Mouse (Mus musculus) mouse trophoblast stem cell (cell line): ENCODE data around the gene Gm20388.
"Not testable (repeated sequence)": the region's sequence is repeated elsewhere in the genome, so short reads cannot be mapped to it uniquely, and the experiment has no call there.

ENCODE experiments used
- in situ Hi-C, 2 experiments: fragments of 300-500 bp; cut with MseI, MboI; formaldehyde crosslinking; loops; 2 replicates in 1 of 2; 3 replicates in 1 of 2; pipeline ENCODE4 v1.15.1; 2025

Gene Gm20388

DNA sequence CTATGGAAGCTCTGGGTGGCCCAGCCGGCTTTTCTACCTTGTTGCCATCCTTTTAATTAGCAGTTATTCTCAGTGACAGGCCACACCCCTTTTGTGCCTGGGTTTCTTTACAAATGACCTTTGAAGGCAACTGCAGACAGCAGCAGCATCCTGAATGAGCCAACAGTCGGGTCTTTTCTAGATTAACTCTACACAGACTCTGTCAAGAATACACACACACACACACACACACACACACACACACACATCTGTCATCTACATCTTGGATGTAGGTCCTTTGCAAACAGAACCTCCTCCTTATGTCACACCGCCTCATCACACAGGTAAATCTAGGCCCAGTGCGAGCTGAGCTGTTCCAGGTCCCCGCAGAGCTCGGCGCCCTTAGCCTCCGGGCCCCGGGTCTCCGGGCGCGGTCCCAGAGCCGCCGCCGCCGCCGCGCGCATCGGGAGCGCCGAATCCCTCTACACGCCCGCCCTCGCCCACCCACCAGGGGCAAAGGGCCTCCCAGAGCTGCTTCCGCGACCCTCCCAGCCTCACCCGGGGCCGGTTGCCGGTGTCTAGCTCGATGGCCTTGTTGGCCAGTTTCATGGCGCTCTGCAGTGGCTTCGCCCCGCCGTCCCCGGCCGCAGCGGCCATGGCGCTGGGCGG is 3342.9 kb downstream of the Gm20388 start:
- in situ Hi-C loops, result no loop called here

- in situ Hi-C loops, result no loop called here
These were observed 3343.7 kb downstream of the Gm20388 start, which contains the start of the genes Zfp276 and Vps9d1 for GRCm38 (mm10) chr8:123254099-123254885. Zfp276 (plus strand) TSS chr8:123254195. Vps9d1 (minus strand) TSS chr8:123254348.

DNA sequence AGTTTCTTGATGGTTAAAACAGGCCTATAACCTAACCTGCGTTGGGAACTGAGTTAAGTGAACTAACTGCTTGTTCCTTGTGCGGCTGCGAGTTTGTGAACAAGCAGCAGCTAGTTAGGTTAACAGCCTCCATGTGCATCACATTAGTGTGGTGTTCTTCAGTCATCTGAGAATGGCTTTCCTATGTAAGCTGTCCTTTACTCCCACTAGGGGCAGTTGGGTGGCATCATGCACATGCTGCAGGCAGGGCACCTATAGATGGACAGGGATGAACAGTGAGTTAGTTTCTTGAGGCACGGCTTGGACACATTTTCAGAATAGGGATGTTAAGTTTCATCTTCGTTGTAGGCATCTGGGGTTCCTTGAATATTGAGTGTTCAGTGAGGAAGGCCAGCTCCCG is 3344.5 kb downstream of the Gm20388 start:
- in situ Hi-C loops, result no loop called here

DNA sequence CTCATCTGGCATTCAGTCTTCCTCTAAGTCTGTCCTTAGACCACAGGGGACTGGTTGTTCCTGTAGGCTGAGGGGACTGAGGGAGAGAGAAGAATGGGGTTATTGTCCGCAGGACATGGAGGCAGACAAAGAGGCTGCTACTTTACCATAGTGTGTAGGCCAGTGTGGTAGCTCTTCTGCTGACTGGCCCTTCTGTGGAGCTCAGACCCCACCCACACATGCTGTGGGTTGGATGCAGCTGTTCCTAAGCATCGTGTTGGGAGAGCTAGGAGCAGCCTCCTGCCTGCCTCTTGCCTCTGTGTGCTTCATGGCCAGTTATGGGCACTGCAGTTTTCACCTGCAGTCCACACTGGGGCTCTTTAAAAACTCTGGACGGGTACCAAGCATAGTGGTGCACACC is 3346.5 kb downstream of the Gm20388 start:
- in situ Hi-C loops, result no loop called here

DNA sequence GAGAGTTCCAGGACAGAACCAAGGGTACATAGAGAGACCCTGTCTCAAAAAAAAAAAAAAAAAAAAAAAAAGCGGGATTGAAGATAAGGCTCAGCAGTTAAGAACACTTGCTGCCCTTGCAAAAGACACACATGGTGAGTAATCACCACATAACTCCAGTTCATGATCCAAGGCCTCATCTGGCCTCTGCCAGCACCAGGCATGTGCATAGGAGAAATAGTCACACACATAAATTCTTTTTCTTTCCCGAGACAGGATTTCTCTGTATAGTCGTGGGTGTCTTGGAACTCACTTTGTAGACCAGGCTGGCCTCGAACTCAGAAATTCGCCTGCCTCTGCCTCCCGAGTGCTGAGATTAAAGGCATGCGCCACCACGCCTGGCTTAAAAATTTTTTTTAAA is 3347.0 kb downstream of the Gm20388 start:
- in situ Hi-C loops, result not testable (repeated sequence)

- in situ Hi-C loops, result no loop called here
These were observed 3357.4 kb downstream of the Gm20388 start for GRCm38 (mm10) chr8:123267926-123268656.

GRCm38 (mm10) chr8:123271147-123271546 is 3360.5 kb downstream of the Gm20388 start:
- in situ Hi-C loops, result no loop called here

- in situ Hi-C loops, result no loop called here
These were observed 3361.3 kb downstream of the Gm20388 start for GRCm38 (mm10) chr8:123271901-123272300.

DNA sequence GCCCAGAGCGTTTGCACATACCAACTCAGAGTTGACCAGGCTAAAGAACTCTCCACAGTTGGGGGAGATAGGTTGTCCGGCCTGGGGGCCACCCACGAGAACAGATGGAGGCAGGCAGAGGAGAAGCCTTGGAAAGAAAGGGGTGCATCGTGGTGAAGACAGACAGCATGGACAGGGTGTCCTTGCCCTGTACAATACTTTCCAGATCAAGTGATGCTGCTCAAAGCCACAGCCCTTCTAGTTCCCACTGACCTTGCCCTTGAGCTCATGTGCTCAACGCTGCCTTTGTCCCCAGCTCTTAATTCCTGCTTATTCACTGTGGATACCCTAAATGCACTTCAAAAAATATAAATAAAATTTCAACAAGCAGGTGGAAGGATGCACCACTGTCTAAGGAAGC is 3363.8 kb downstream of the Gm20388 start:
- in situ Hi-C loops, result no loop called here

DNA sequence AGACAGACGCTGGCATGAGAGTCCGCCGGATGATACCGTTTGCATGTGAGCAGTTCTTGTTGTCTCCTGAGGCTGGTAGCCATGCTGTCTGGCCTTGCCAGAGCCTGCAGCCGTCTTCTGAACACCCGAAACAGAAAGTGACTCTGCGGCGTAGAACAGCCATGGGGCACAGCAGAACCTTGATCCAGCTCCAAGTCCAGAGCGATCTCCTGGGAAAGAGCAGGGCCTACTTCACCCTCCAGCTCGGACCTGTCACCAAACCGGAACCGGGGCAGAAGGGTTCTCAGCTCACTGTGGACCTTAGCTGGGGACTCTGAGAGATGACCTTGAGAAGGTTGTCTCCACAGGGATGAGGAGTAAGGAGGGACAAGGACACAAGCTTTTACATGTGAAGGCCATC is 3364.5 kb downstream of the Gm20388 start:
- in situ Hi-C loops, result no loop called here

DNA sequence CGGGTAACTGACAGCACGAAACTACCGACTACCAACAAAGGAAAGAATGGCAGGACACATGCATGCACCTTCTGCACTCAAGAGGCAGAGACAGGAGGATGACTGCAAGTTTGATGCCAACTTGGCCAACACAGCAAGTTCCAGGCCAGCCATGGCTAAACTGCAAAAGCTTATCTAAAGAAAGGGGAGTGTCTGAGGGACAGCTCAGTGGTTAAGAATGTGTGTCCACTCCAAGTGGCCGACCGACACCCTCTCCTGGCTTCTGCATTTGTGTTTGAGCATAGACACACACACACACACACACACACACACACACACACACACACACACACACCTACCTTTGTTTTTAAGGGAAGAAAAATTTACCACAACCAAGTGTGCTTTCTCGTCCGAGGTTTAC is 3367.8 kb downstream of the Gm20388 start:
- in situ Hi-C loops, result no loop called here

GRCm38 (mm10) chr8:123279828-123280227 is 3369.2 kb downstream of the Gm20388 start:
- in situ Hi-C loops, result no loop called here

GRCm38 (mm10) chr8:123280302-123281094 is 3369.9 kb downstream of the Gm20388 start:
- in situ Hi-C loops, result no loop called here

DNA sequence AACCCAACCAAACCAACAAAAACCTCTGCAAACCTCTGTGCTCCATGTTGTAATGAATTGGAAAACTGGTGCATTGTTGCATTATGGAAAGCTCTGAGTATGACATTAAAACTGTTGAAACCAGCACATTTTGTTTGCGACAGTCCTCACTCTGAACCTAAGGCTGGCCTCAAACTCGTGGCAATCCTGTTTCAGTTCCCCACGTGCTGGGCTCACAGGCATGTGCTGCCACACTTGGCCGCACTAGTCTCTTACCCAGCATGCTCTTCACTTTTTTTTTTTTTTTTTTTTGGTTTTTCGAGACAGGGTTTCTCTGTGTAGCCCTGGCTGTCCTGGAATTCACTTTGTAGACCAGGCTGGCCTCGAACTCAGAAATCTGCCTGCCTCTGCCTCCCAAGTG is 3372.4 kb downstream of the Gm20388 start:
- in situ Hi-C loops, result not testable (repeated sequence)

GRCm38 (mm10) chr8:123283991-123284390 is 3373.3 kb downstream of the Gm20388 start:
- in situ Hi-C loops, result no loop called here

DNA sequence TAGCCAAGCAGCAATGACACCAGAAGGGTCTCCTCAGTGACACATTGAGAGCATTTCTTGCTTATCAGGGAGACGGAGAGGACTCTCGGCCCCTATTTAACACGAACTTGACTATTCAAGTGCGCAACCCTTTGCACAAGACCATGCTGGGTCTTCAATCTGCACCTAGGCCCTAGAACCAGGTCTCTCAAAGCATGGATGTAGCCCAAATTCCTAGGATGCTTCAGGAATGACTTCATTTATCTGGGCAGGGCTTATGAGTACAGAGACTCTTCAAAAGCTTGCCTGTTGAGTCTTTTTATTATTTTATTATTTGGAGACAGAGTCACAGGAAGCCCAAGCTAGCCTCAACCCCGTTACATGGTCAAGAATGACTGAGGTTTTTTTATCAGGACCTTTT is 3373.9 kb downstream of the Gm20388 start:
- in situ Hi-C loops, result no loop called here

GRCm38 (mm10) chr8:123287362-123287761 is 3376.7 kb downstream of the Gm20388 start:
- in situ Hi-C loops, result no loop called here

DNA sequence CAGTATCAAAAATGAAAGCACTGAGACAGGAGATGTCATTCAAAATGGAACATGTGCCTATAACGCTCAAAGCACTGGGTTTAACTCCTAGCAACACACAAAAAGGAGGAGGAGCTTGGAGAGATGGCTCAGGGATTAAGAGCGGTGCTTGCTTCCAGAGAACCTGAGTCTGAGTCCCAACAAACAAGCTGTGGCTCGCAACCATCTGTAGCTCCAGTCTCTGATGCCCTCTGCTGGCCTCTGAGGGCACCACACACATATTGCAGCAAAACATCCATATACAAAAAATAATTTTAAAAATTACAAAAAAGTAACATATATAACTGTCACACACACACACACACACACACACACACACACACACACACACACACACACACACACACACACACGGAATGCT is 3379.5 kb downstream of the Gm20388 start:
- in situ Hi-C loops, result no loop called here

GRCm38 (mm10) chr8:123290679-123291078 is 3380.0 kb downstream of the Gm20388 start:
- in situ Hi-C loops, result no loop called here

DNA sequence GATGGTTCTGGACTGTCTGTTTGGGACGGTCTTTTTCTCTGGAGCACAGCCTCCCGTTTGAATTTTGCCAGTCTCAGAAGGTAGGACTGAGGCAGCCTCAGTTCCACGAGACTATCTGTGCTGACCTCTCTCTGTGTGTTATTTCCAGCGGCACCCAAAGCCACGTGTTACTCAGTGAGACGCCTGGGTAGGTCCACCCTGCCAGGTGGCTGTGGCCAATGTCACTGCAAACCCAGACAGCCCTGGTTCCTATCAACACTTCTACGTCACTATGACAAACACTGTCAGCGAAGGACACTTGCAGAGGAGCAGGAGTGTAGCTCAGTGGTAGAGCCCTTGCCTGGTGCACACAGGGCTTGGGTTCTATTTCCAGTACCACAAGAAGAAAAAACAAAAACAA is 3381.1 kb downstream of the Gm20388 start:
- in situ Hi-C loops, result no loop called here

DNA sequence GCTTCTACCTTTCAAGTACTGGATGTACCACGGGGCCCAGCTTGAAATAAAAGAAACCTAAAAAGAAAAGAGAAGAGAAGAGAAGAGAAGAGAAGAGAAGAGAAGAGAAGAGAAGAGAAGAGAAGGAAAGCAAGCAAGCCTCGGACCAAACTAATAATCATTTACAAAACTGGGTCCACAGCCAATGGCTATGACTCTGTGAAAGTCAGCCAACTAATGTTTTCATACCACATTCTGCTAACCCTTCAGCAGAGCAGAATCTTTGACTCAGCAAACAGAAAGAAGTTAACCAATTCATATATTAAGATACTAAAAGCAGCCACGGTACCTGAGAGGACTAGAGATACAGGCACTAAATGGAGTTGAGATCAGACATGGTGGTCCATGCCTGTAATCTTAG is 3381.6 kb downstream of the Gm20388 start:
- in situ Hi-C loops, result no loop called here

DNA sequence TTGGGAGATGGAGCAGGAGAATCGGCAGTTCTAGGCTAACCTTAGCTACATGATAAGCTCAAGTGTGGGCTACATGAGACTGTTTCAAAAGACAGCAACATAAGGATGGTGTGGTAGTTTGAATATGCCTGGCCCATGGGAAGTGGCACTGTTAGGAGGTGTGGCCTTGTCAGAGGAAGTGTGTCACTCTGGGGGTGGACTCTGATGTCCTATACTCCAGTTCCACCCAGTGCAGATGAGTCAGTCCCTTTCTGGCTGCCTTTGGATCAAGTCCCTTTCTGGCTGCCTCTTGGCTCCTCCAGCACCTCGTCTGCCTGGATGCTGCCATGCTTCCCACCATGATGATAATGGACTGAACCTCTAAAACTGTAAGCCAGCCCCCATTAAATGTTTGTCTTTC is 3382.1 kb downstream of the Gm20388 start:
- in situ Hi-C loops, result no loop called here
